Mouse (Mus musculus) gastrocnemius, adult 8-10 months (tissue): ENCODE data around the gene Mpig6b. TPM values are rescaled to one million over a fixed set of nuclear protein-coding genes. Genes with fewer than 3 reads are reported as not detected.
A peak's percentile ranks its signal among the peaks of the same experiment; 100 is the strongest.

ENCODE experiments used
- DNase-seq, 2 experiments: peaks; one replicate each; pipeline ENCODE4 v3.0.0; 2022; ENCODE audit warnings: low spot score in 2 of 2
- total RNA-seq, 4 experiments: library from RNA; stranded (reverse); gene quantifications; 2 replicates each; pipeline ENCODE4 v1.2.4; 2022

Gene Mpig6b
- total RNA-seq, 4 experiments from 2014 or later: not detected

DNA sequence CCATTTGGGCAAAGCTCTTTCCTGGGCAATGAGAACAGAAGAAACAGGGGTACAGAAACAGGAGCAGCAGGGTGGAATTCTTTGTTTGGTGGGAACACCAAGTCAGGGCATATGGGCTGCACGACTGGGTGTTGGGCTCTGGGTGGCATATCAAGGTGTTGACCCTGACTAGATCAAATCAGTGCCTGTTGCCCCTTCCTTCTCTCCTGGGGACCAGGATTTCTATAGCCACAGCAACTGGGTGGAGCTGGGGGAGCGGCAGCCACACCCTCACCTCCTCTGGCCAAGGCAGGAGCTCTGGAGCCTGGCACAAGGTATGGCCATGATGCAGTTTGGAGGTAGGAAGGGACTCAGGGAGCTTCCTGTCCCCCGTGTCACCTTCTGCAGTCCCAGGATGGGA lies 47.8 kb downstream of the Mpig6b start:
- no peak for DNase-seq

DNA sequence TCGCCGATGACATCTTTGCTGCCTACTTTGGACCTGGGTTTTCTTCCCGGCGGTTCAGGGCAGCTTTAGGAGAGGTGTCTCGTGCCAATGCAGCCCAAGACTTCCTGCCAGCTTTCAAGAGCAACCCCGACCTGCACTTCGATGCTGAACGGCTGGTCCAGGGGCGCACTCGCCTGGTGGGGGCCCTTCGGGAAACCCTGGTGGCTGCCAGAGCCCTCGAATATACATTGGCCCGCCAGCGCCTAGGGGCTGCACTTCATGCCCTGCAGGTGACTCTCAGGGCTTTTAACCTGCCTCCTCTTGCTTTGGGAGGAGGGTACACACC lies 48.3 kb downstream of the Mpig6b start:
- no peak for DNase-seq

DNA sequence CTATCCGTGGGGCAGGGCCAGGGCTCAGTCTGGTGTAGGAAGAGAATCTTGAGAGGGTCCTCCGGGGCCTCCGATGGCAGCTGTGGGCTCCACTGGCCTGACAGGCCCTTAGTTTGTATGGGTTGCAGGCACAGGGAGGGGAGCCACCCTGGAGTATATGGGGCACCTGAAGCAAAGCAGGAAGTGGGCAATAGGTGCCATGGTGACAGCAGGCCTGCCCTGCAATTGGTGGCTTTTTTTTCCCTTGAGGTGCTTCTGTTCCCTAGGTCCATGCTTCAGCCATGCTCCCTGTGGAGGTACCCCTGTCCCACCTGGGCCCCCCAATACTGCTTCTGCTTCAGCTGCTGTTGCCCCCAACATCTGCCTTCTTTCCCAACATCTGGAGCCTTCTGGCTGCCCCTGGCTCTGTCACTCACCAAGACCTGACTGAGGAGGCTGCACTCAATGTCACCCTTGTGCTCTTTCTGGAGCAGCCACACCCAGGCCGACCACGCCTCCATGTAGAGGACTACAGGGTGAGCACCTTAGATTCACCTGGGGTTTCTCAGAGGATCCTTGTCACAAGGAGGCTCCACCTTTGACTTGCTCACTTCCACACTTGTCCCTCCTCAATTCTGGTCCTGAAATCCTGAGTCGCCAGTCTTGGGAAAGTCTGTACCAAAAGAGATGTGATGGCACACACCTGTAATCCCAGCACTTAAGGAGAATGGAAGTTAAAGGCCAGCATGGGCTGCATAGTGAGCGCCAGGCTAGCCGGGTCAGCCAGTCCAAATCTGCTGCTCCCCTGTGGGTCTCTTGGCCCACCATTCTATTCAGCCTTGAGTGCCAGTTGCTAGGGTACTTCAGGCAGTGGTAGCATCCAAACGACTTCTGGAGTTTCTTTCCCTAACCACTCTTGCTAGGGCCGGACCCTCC lies 48.9 kb downstream of the Mpig6b start:
- DNase-seq: no peak

- DNase-seq: peak; percentile 35 to 43
Measured at GRCm38 (mm10) chr17:35016376-35016775, 49.6 kb downstream of the Mpig6b start, which contains the start of gene Vwa7. Gene Vwa7, plus strand, starts transcription at chr17:35016579.

- no peak for DNase-seq
Measured at GRCm38 (mm10) chr17:35015296-35015695, 50.7 kb downstream of the Mpig6b start.

GRCm38 (mm10) chr17:35013221-35013620 lies 52.8 kb downstream of the Mpig6b start:
- no peak for DNase-seq

Other genes with a start within 250 kb of the Mpig6b start
- gene Stk19, start 229.2 kb downstream of the Mpig6b start, total RNA-seq: 1 to 10 TPM; 5.6 to 8.0 (median 6.9) TPM
- 1 to 10 TPM; 7.3 to 9.9 (median 8.6) TPM for gene Dxo, start 229.2 kb downstream of the Mpig6b start, total RNA-seq
- gene Skiv2l, start 216.0 kb downstream of the Mpig6b start, total RNA-seq: 10 to 100 TPM; 21.3 to 23.4 (median 21.9) TPM
- 10 to 100 TPM in 1 of 4 experiments, 1 to 10 TPM in 3; 7.6 to 10.4 (median 8.9) TPM for gene Nelfe, start 215.8 kb downstream of the Mpig6b start, total RNA-seq
- 1 to 10 TPM in 3 of 4 experiments, under 1 TPM in 1; 0.56 to 6.3 (median 2.8) TPM for gene Cfb, start 203.7 kb downstream of the Mpig6b start, total RNA-seq
- gene Zbtb12, start 186.7 kb downstream of the Mpig6b start, total RNA-seq: 1 to 10 TPM; 7.3 to 7.9 (median 7.6) TPM
- not detected for gene Gm20547, start 184.1 kb downstream of the Mpig6b start, total RNA-seq
- gene C2, start 167.9 kb downstream of the Mpig6b start, total RNA-seq: 1 to 10 TPM in 3 of 4 experiments, under 1 TPM in 1; 0.73 to 2.3 (median 2.2) TPM
- 10 to 100 TPM; 31.2 to 37.2 (median 33.4) TPM for gene Ehmt2, start 167.7 kb downstream of the Mpig6b start, total RNA-seq
- under 1 TPM in 2 of 4 experiments, not detected in 2; 0.15 TPM for gene Slc44a4, start 151.7 kb downstream of the Mpig6b start, total RNA-seq
- 10 to 100 TPM in 2 of 4 experiments, 1 to 10 TPM in 2; 8.8 to 11.6 (median 10.5) TPM for gene Neu1, start 134.9 kb downstream of the Mpig6b start, total RNA-seq
- gene Hspa1b, start 106.9 kb downstream of the Mpig6b start, total RNA-seq: 10 to 100 TPM in 1 of 4 experiments, 1 to 10 TPM in 3; 2.4 to 13.6 (median 3.7) TPM
- gene Gm20481, start 96.3 kb downstream of the Mpig6b start, total RNA-seq: not detected
- gene Hspa1a, start 94.0 kb downstream of the Mpig6b start, total RNA-seq: 10 to 100 TPM in 1 of 4 experiments, 1 to 10 TPM in 3; 4.2 to 17.8 (median 5.3) TPM
- 10 to 100 TPM; 19.4 to 26.1 (median 20.2) TPM for gene Hspa1l, start 93.5 kb downstream of the Mpig6b start, total RNA-seq
- 10 to 100 TPM; 11.7 to 15.7 (median 13.0) TPM for gene Lsm2, start 84.3 kb downstream of the Mpig6b start, total RNA-seq
- gene Vars, start 65.2 kb downstream of the Mpig6b start, total RNA-seq: 10 to 100 TPM; 37.3 to 42.8 (median 41.0) TPM
- 10 to 100 TPM in 3 of 4 experiments, 1 to 10 TPM in 1; 8.0 to 18.8 (median 13.7) TPM for gene Vwa7, start 49.6 kb downstream of the Mpig6b start, total RNA-seq
- gene Sapcd1, start 38.2 kb downstream of the Mpig6b start, total RNA-seq: not detected
- gene Msh5, start 19.4 kb downstream of the Mpig6b start, total RNA-seq: not detected
- 1 to 10 TPM; 5.2 to 9.0 (median 6.6) TPM for gene Clic1, start 16.2 kb downstream of the Mpig6b start, total RNA-seq
- 1 to 10 TPM; 4.3 to 6.2 (median 5.1) TPM for gene Ddah2, start 7.1 kb downstream of the Mpig6b start, total RNA-seq
- not detected for gene Ly6g6c, start 796 bp downstream of the Mpig6b start, total RNA-seq
- gene Ly6g6e, start 10.7 kb upstream of the Mpig6b start, total RNA-seq: not detected
- gene Ly6g6d, start 11.9 kb upstream of the Mpig6b start, total RNA-seq: 1 to 10 TPM in 1 of 4 experiments, under 1 TPM in 2, not detected in 1; 0.53 to 1.8 (median 0.99) TPM
- gene Ly6g6f, start 19.4 kb upstream of the Mpig6b start, total RNA-seq: not detected
- gene Abhd16a, start 23.1 kb upstream of the Mpig6b start, total RNA-seq: 100 to 1,000 TPM in 1 of 4 experiments, 10 to 100 TPM in 3; 84.1 to 107 (median 92.9) TPM
- not detected for gene Ly6g5c, start 42.1 kb upstream of the Mpig6b start, total RNA-seq
- not detected for gene Ly6g5b, start 49.2 kb upstream of the Mpig6b start, total RNA-seq
- gene Gpank1, start 55.3 kb upstream of the Mpig6b start, total RNA-seq: 10 to 100 TPM in 1 of 4 experiments, 1 to 10 TPM in 3; 8.6 to 11.4 (median 9.3) TPM
- 100 to 1,000 TPM; 169 to 216 (median 180) TPM for gene Csnk2b, start 55.9 kb upstream of the Mpig6b start, total RNA-seq
- gene D17H6S53E, start 60.2 kb upstream of the Mpig6b start, total RNA-seq: 10 to 100 TPM; 13.6 to 22.6 (median 17.0) TPM
- gene Apom, start 65.9 kb upstream of the Mpig6b start, total RNA-seq: not detected
- 100 to 1,000 TPM; 206 to 247 (median 236) TPM for gene Bag6, start 69.0 kb upstream of the Mpig6b start, total RNA-seq
- gene Prrc2a, start 98.7 kb upstream of the Mpig6b start, total RNA-seq: 10 to 100 TPM; 90.5 to 98.3 (median 94.6) TPM
- under 1 TPM in 2 of 4 experiments, not detected in 2; 0.52 to 0.72 TPM for gene Aif1, start 109.9 kb upstream of the Mpig6b start, total RNA-seq
- under 1 TPM in 2 of 4 experiments, not detected in 2; 0.73 to 0.92 TPM for gene Lst1, start 122.3 kb upstream of the Mpig6b start, total RNA-seq
- not detected for gene Ltb, start 128.3 kb upstream of the Mpig6b start, total RNA-seq
- under 1 TPM in 1 of 4 experiments, not detected in 3; 0.31 TPM for gene Tnf, start 135.8 kb upstream of the Mpig6b start, total RNA-seq
- gene Lta, start 139.2 kb upstream of the Mpig6b start, total RNA-seq: under 1 TPM; 0.53 to 0.76 (median 0.65) TPM
- not detected for gene Gm16181, start 154.7 kb upstream of the Mpig6b start, total RNA-seq
- 1 to 10 TPM; 1.3 to 2.3 (median 1.9) TPM for gene Atp6v1g2, start 167.5 kb upstream of the Mpig6b start, total RNA-seq
- gene Nfkbil1, start 169.6 kb upstream of the Mpig6b start, total RNA-seq: 1 to 10 TPM; 6.3 to 8.6 (median 8.0) TPM
- gene Ddx39b, start 175.6 kb upstream of the Mpig6b start, total RNA-seq: 10 to 100 TPM; 77.1 to 93.9 (median 81.7) TPM
- 10 to 100 TPM; 31.3 to 52.9 (median 41.7) TPM for gene H2-D1, start 196.5 kb upstream of the Mpig6b start, total RNA-seq